Mouse (Mus musculus): ENCODE measurements at regions not wholly inside any gene's neighbourhood (a gene's known extent, or its start where the extent isn't known, plus 50 kb on each side); places are given as distances from the start of the nearest gene placed in this dataset.

- TF ChIP-seq CTCF (IDR thresholded peaks at IDR 0.05), result no peak; the same call in 1 of the 2 replicates
- no peak overlapping the region for H3K4me3 ChIP-seq
- intact Hi-C loops (cut with DNase I), result loop anchor here (5.0 to 10.0 kb wide), 2 partner anchors 99 to 233 kb away; no protein-coding TSS in a partner anchor
- H3K27ac ChIP-seq, result no peak overlapping the region
- no peak for DNase-seq (ENCODE audit: extremely low spot score in 1 of 2, low spot score in 2 of 2)
Measured at GRCm38 (mm10) chr19:26977887-26978639, 92.4 kb downstream of the Gm815 start.

- no peak for DNase-seq (ENCODE audit: extremely low spot score in 1 of 2, low spot score in 2 of 2)
- no peak for TF ChIP-seq CTCF (IDR thresholded peaks at IDR 0.05)
- no peak overlapping the region for H3K27ac ChIP-seq
- intact Hi-C loops (cut with DNase I), result loop anchor here (5.0 to 10.0 kb wide), 2 partner anchors 99 to 234 kb away; no protein-coding TSS in a partner anchor
- no peak overlapping the region for H3K4me3 ChIP-seq
Measured at GRCm38 (mm10) chr19:26978640-26979007, 92.9 kb downstream of the Gm815 start.

GRCm38 (mm10) chr19:26979322-26979721, 93.6 kb downstream of the Gm815 start:
- intact Hi-C loops (cut with DNase I), result loop anchor here (5.0 to 10.0 kb wide), 2 partner anchors 98 to 235 kb away; no protein-coding TSS in a partner anchor
- DNase-seq (ENCODE audit: extremely low spot score in 1 of 2, low spot score in 2 of 2), result no peak
- Histone ChIP-seq H3K27ac (no peak overlapping the region), H3K4me3 (no peak overlapping the region)
- no peak for TF ChIP-seq CTCF (IDR thresholded peaks at IDR 0.05)

GRCm38 (mm10) chr19:26986672-26987071, 101.0 kb downstream of the Gm815 start:
- DNase-seq (ENCODE audit: extremely low spot score in 1 of 2, low spot score in 2 of 2), result no peak
- TF ChIP-seq CTCF (IDR thresholded peaks at IDR 0.05), result no peak
- no peak overlapping the region for H3K27ac ChIP-seq
- H3K4me3 ChIP-seq, result no peak overlapping the region
- intact Hi-C loops (cut with DNase I), result loop anchor here (5.0 kb wide), 2 partner anchors 136 to 231 kb away; partner anchors contain the start of gene Vldlr

GRCm38 (mm10) chr19:26987197-26987596, 101.5 kb downstream of the Gm815 start:
- no peak for DNase-seq (ENCODE audit: extremely low spot score in 1 of 2, low spot score in 2 of 2)
- no peak for TF ChIP-seq CTCF (IDR thresholded peaks at IDR 0.05)
- Histone ChIP-seq H3K27ac (no peak overlapping the region; the same call in 1 of the 2 replicates), H3K4me3 (no peak overlapping the region)
- intact Hi-C loops (cut with DNase I), result loop anchor here (5.0 kb wide), 2 partner anchors 135 to 230 kb away; partner anchors contain the start of gene Vldlr

GRCm38 (mm10) chr19:26987909-26988456, 102.3 kb downstream of the Gm815 start:
- no peak overlapping the region for H3K4me3 ChIP-seq
- intact Hi-C loops (cut with DNase I), result loop anchor here (5.0 kb wide), 2 partner anchors 134 to 229 kb away; partner anchors contain the start of gene Vldlr
- peak overlapping the region; percentile 76 for H3K27ac ChIP-seq
- no peak for DNase-seq (ENCODE audit: extremely low spot score in 1 of 2, low spot score in 2 of 2)
- no peak for TF ChIP-seq CTCF (IDR thresholded peaks at IDR 0.05)

GRCm38 (mm10) chr19:26994586-26995352, 109.1 kb downstream of the Gm815 start:
- no peak for DNase-seq (ENCODE audit: extremely low spot score in 1 of 2, low spot score in 2 of 2)
- H3K27ac ChIP-seq, result no peak overlapping the region
- no peak overlapping the region for H3K4me3 ChIP-seq
- TF ChIP-seq CTCF (IDR thresholded peaks at IDR 0.05), result no peak
- intact Hi-C loops (cut with DNase I), result no loop called here

GRCm38 (mm10) chr19:26999596-26999995, 113.9 kb downstream of the Gm815 start:
- intact Hi-C loops (cut with DNase I), result no loop called here
- DNase-seq (ENCODE audit: extremely low spot score in 1 of 2, low spot score in 2 of 2), result no peak
- TF ChIP-seq CTCF (IDR thresholded peaks at IDR 0.05), result no peak
- Histone ChIP-seq H3K4me3 (no peak overlapping the region), H3K27ac (no peak overlapping the region; the same call in 1 of the 2 replicates)

GRCm38 (mm10) chr19:27021930-27022329, 136.2 kb downstream of the Gm815 start:
- intact Hi-C loops (cut with DNase I), result no loop called here
- no peak for TF ChIP-seq CTCF (IDR thresholded peaks at IDR 0.05)

GRCm38 (mm10) chr19:27022917-27023316, 137.2 kb downstream of the Gm815 start:
- TF ChIP-seq CTCF (IDR thresholded peaks at IDR 0.05), result no peak
- no peak overlapping the region for H3K27ac ChIP-seq
- no peak overlapping the region for H3K4me3 ChIP-seq
- DNase-seq (ENCODE audit: extremely low spot score in 1 of 2, low spot score in 2 of 2), result no peak
- intact Hi-C loops (cut with DNase I), result no loop called here

More at GRCm38 (mm10) chr19:27021930-27022329, 136.2 kb downstream of the Gm815 start:
- Histone ChIP-seq H3K4me3 (no peak overlapping the region), H3K27ac (no peak overlapping the region)
- DNase-seq (ENCODE audit: extremely low spot score in 1 of 2, low spot score in 2 of 2), result no peak

GRCm38 (mm10) chr19:27028834-27029233, 143.2 kb downstream of the Gm815 start:
- H3K4me3 ChIP-seq, result no peak overlapping the region
- intact Hi-C loops (cut with DNase I), result no loop called here
- H3K27ac ChIP-seq, result no peak overlapping the region
- TF ChIP-seq CTCF (IDR thresholded peaks at IDR 0.05), result no peak
- DNase-seq (ENCODE audit: extremely low spot score in 1 of 2, low spot score in 2 of 2), result no peak
